Mouse (Mus musculus) liver, adult 2 months (tissue): ENCODE measurements around the gene Lamtor3.

ENCODE experiments used
- CTCF ChIP-seq: fragments of 200-500 bp; IDR thresholded peaks from 2 replicates; pipeline ENCODE4 v1.5.1; 2011; ENCODE audit warnings: low read depth, low read length, control low read depth
- POLR2A ChIP-seq: fragments of 200-500 bp; IDR thresholded peaks from 2 replicates; pipeline ENCODE4 v1.6.1; 2011; ENCODE audit warnings: low read length, control low read depth; ENCODE audit not compliant: insufficient read depth; ENCODE audit errors: extremely low read depth

DNA sequence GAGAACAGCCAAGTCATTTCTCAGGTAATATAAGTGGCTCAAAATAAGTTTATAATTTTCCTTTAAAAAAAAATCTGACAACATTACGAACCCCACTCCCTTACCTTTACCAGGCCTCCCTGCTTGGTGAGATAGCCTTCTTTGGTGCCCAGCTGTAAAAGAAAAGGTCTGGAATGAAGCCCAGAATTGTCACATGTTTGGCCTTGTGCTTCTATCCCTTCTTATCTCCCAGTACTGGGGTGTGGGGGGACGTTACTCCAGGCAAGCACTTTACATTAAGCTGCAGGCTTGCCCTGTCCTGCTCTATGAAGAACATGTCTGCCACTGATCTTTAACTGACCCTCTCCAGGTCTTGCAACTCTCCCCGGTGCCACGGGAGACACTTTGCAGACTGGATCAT lies 22.5 kb downstream of the Lamtor3 start:
- TF ChIP-seq CTCF (no peak), POLR2A (no peak)
